ENCODE assay signal across 32 mouse cellular contexts in genomic region chrX:114728211-114728610, GRCm38 (mm10).
DNase-seq lines count a peak whose midpoint lies in the region; ATAC-seq and TF ChIP-seq lines count a peak whose summit lies in the region.
"Had no signal": no experiment of that assay in that cellular context is flagged by ENCODE, and none has a peak within 500 bp of the region (broad histone marks: within the 10 kb centered on the region; RNA-seq: fewer than 3 reads in every experiment).

No protein-coding gene starts in this region.

- intact Hi-C loops in heart, adult 2 months (cut with DNase I): no loop called here

- H3K9ac ChIP-seq in heart, adult 2 months (ENCODE audit: low read depth, low read length): no peak overlapping the region
- H3K9ac ChIP-seq in midbrain, postnatal 0 days (replicated peaks; ENCODE audit: low read length, poor library complexity, severe bottlenecking): no peak overlapping the region
- no peak overlapping the region for H3K9ac ChIP-seq in midbrain, embryonic 16.5 days (ENCODE audit: low read depth, low read length)
- H3K9ac ChIP-seq: embryonic facial prominence, embryonic 15.5 days; forebrain, embryonic 12.5 days; hindbrain, embryonic 14.5 days; liver, embryonic 14.5 days; midbrain, embryonic 15.5 days; neural tube, embryonic 13.5 days had no signal

- no peaks in the 10 kb centered on the region for H3K79me2 ChIP-seq in heart, adult 2 months (replicated peaks; ENCODE audit: control insufficient read depth, insufficient read depth, low read length)

- no peak for ATAC-seq in midbrain, postnatal 0 days (ENCODE audit: low FRiP score)
- ATAC-seq in midbrain, embryonic 16.5 days: no peak
- ATAC-seq in frontal cortex, adult (ENCODE audit: low TSS enrichment): no peak
- ATAC-seq: midbrain, embryonic 15.5 days had no signal

- TF ChIP-seq CTCF in heart, adult 2 months (IDR thresholded peaks at IDR 0.05): 0 out of 2 replicates have a peak, but pooled peaks have one; percentile 3
- TF ChIP-seq CTCF in midbrain, postnatal 0 days (IDR thresholded peaks at IDR 0.05): peak; percentile 34

- TF ChIP-seq EP300 in heart, adult 2 months (IDR thresholded peaks at IDR 0.05; ENCODE audit: insufficient read depth, low read depth, low read length): no peak

- H3K4me2 ChIP-seq in midbrain, postnatal 0 days (ENCODE audit: low read depth, low read length, poor library complexity, severe bottlenecking): no peak overlapping the region
- H3K4me2 ChIP-seq in midbrain, embryonic 16.5 days (ENCODE audit: low read length): no peak overlapping the region
- H3K4me2 ChIP-seq: embryonic facial prominence, embryonic 15.5 days; forebrain, embryonic 12.5 days; heart, embryonic 11.5 days; hindbrain, embryonic 14.5 days; midbrain, embryonic 15.5 days; neural tube, embryonic 13.5 days had no signal

- no peak for DNase-seq in heart, adult 2 months
- DNase-seq in heart, adult 8-10 months (ENCODE audit: low spot score): no peak
- DNase-seq in midbrain, postnatal 0 days (ENCODE audit: low spot score): peak; percentile 19
- peak; percentile 3 for DNase-seq in R1 (ENCODE audit: low read depth, low spot score)
- peak; percentile 1 for DNase-seq in retina, postnatal 1 day
- no peak for DNase-seq in neural tube, embryonic 10.5 days (ENCODE audit: extremely low spot score, low spot score)
- DNase-seq: adrenal gland, postnatal 25 days; cerebellum, adult 2 months; cerebellum, postnatal 14 days; gastrocnemius, postnatal 14 days; heart, postnatal 4 days; kidney, adult 18-20 months; kidney, postnatal 4 days; liver; lung, adult 2 months; lung, postnatal 10 days; right cerebral cortex, postnatal 25 days; spleen, adult 18-20 months; thymus, postnatal 36 days had no signal

- no peaks in the 10 kb centered on the region for H3K9me3 ChIP-seq in midbrain, postnatal 0 days (ENCODE audit: low read length)
- H3K9me3 ChIP-seq in midbrain, embryonic 16.5 days (replicated peaks; ENCODE audit: control insufficient read depth, low read length, poor library complexity, severe bottlenecking): no peaks in the 10 kb centered on the region
- H3K9me3 ChIP-seq: embryonic facial prominence, embryonic 15.5 days; forebrain, embryonic 12.5 days; G1E; midbrain, embryonic 15.5 days; neural tube, embryonic 13.5 days had no signal

- no peak overlapping the region for H3K27ac ChIP-seq in heart, adult 2 months
- H3K27ac ChIP-seq in midbrain, postnatal 0 days (ENCODE audit: low read depth, low read length): no peak overlapping the region
- H3K27ac ChIP-seq in midbrain, embryonic 16.5 days (ENCODE audit: low read length): no peak overlapping the region
- H3K27ac ChIP-seq: embryonic facial prominence, embryonic 15.5 days; forebrain, embryonic 12.5 days; hindbrain, embryonic 14.5 days; liver, embryonic 14.5 days; macrophage; midbrain, embryonic 15.5 days; neural tube, embryonic 13.5 days had no signal

- H3K27me3 ChIP-seq in heart, adult 2 months (ENCODE audit: control insufficient read depth, insufficient read depth, low read length): no peaks in the 10 kb centered on the region
- no peaks in the 10 kb centered on the region for H3K27me3 ChIP-seq in midbrain, postnatal 0 days (ENCODE audit: insufficient read depth, low read length)
- H3K27me3 ChIP-seq in midbrain, embryonic 16.5 days (ENCODE audit: control insufficient read depth, insufficient read depth, low read depth, low read length): no peaks in the 10 kb centered on the region
- H3K27me3 ChIP-seq: CH12.LX; embryonic facial prominence, embryonic 15.5 days; forebrain, embryonic 12.5 days; midbrain, embryonic 15.5 days; neural tube, embryonic 13.5 days had no signal

- 63% methylated on average over 1 of the region's 1 CpGs for WGBS in heart, adult 2 months
- WGBS in midbrain, postnatal 0 days: 63% methylated on average over 1 of the region's 1 CpGs
- WGBS in midbrain, embryonic 16.5 days: 70% methylated on average over 1 of the region's 1 CpGs

- no peak for TF ChIP-seq POLR2A in heart, adult 2 months (IDR thresholded peaks at IDR 0.05; ENCODE audit: insufficient read depth, low read depth, low read length)

- H3K4me3 ChIP-seq in heart, adult 2 months: no peak overlapping the region
- no peak overlapping the region for H3K4me3 ChIP-seq in midbrain, postnatal 0 days (ENCODE audit: low read depth, low read length)
- H3K4me3 ChIP-seq in midbrain, embryonic 16.5 days (ENCODE audit: low read depth, low read length): no peak overlapping the region
- H3K4me3 ChIP-seq: embryonic facial prominence, embryonic 15.5 days; forebrain, embryonic 12.5 days; midbrain, embryonic 15.5 days; myocyte; neural tube, embryonic 13.5 days had no signal

- H3K4me1 ChIP-seq in heart, adult 2 months (ENCODE audit: control insufficient read depth, insufficient read depth, low read length): no peaks in the 10 kb centered on the region
- no peaks in the 10 kb centered on the region for H3K4me1 ChIP-seq in midbrain, postnatal 0 days (ENCODE audit: insufficient read depth, low read length)
- H3K4me1 ChIP-seq in midbrain, embryonic 16.5 days (ENCODE audit: control insufficient read depth, insufficient read depth, low read length): no peaks in the 10 kb centered on the region
- H3K4me1 ChIP-seq: embryonic facial prominence, embryonic 15.5 days; forebrain, embryonic 12.5 days; midbrain, embryonic 15.5 days; neural tube, embryonic 13.5 days had no signal

- no peaks in the 10 kb centered on the region for H3K36me3 ChIP-seq in heart, adult 2 months (ENCODE audit: control insufficient read depth, insufficient read depth, low read length)
- no peaks in the 10 kb centered on the region for H3K36me3 ChIP-seq in midbrain, postnatal 0 days (ENCODE audit: insufficient read depth, low read length)
- no peaks in the 10 kb centered on the region for H3K36me3 ChIP-seq in midbrain, embryonic 16.5 days (ENCODE audit: control insufficient read depth, insufficient read depth, low read length)
- H3K36me3 ChIP-seq: embryonic facial prominence, embryonic 15.5 days; forebrain, embryonic 12.5 days; G1E; midbrain, embryonic 15.5 days; neural tube, embryonic 13.5 days had no signal

Comparison
In these comparisons a context has a peak if more than half of its experiments do, and no peak if none do; other contexts are left out.
1. DNase-seq: peak in midbrain, postnatal 0 days (single experiment), R1 (single experiment) and retina, postnatal 1 day (single experiment); none in heart, adult 2 months (0 of 2), heart, adult 8-10 months (single experiment) and neural tube, embryonic 10.5 days (single experiment).